Mouse (Mus musculus): ENCODE data around the gene Psmg4. TPM values are rescaled to one million over a fixed set of nuclear protein-coding genes. Genes with fewer than 3 reads are reported as not detected.

Gene Psmg4
- 121 and 128 TPM in 2 replicates for polyA plus RNA-seq (2015; fragmentation: Nextera tagmentation; extraction: Ambion mirVana)

- peaks cover 13% of the 10 kb centered on the region for H3K36me3 ChIP-seq (ENCODE audit: poor library complexity, severe bottlenecking)
- peak; percentile 96 for ATAC-seq
- H3K4me3 ChIP-seq = peak within 1 kb of the TSS; percentile 66
- H3K4me2 ChIP-seq = peak within 1 kb of the TSS; percentile 71
- 3% methylated on average over 44 of the region's 44 CpGs for WGBS
- no peaks in the 10 kb centered on the region for H3K9me3 ChIP-seq (replicated peaks)
- no peaks in the 10 kb centered on the region for H3K27me3 ChIP-seq
- peak within 1 kb of the TSS; percentile 76 for H3K9ac ChIP-seq
- peak within 1 kb of the TSS; percentile 88 for H3K27ac ChIP-seq
- H3K4me1 ChIP-seq = peaks cover 17% of the 10 kb centered on the region
Observed at GRCm38 (mm10) chr13:34162491-34163303, at the start of gene Psmg4. TSS of gene Psmg4 (plus strand) at chr13:34162964.

- Histone ChIP-seq H3K36me3 (ENCODE audit: poor library complexity, severe bottlenecking) (peaks cover 3% of the 10 kb centered on the region; the same call in 1 of the 2 replicates), H3K9me3 (replicated peaks) (no peaks in the 10 kb centered on the region), H3K27me3 (no peaks in the 10 kb centered on the region), H3K27ac (no peak overlapping the region), H3K9ac (no peak overlapping the region), H3K4me1 (0 out of 2 replicates have a peak, but pooled peaks cover 4% of the 10 kb centered on the region), H3K4me3 (no peak overlapping the region), H3K4me2 (no peak overlapping the region)
- no peak for ATAC-seq
- WGBS = 91% methylated on average over 3 of the region's 3 CpGs
Observed at GRCm38 (mm10) chr13:34113086-34113485, 49.7 kb upstream of the Psmg4 start.

GRCm38 (mm10) chr13:34114654-34115053, 48.1 kb upstream of the Psmg4 start:
- no peaks in the 10 kb centered on the region for H3K27me3 ChIP-seq
- WGBS = 92% methylated on average over 4 of the region's 4 CpGs
- H3K4me2 ChIP-seq = no peak overlapping the region
- no peak overlapping the region for H3K27ac ChIP-seq
- peaks cover 3% of the 10 kb centered on the region; the same call in 1 of the 2 replicates for H3K36me3 ChIP-seq (ENCODE audit: poor library complexity, severe bottlenecking)
- 0 out of 2 replicates have a peak, but pooled peaks cover 2% of the 10 kb centered on the region for H3K4me1 ChIP-seq
- no peak overlapping the region for H3K9ac ChIP-seq
- ATAC-seq = no peak
- H3K4me3 ChIP-seq = no peak overlapping the region
- no peaks in the 10 kb centered on the region for H3K9me3 ChIP-seq (replicated peaks)

GRCm38 (mm10) chr13:34116508-34116907, 46.3 kb upstream of the Psmg4 start:
- no peaks in the 10 kb centered on the region for H3K4me1 ChIP-seq
- H3K4me3 ChIP-seq = no peak overlapping the region
- H3K27ac ChIP-seq = no peak overlapping the region
- H3K9me3 ChIP-seq (replicated peaks) = no peaks in the 10 kb centered on the region
- no peak for ATAC-seq
- 89% methylated on average over 6 of the region's 6 CpGs for WGBS
- no peak overlapping the region for H3K9ac ChIP-seq
- H3K27me3 ChIP-seq = no peaks in the 10 kb centered on the region
- H3K4me2 ChIP-seq = no peak overlapping the region
- H3K36me3 ChIP-seq (ENCODE audit: poor library complexity, severe bottlenecking) = peaks cover 15% of the 10 kb centered on the region

GRCm38 (mm10) chr13:34118816-34119215, 43.9 kb upstream of the Psmg4 start:
- Histone ChIP-seq H3K36me3 (ENCODE audit: poor library complexity, severe bottlenecking) (peaks cover 34% of the 10 kb centered on the region), H3K9ac (no peak overlapping the region), H3K27me3 (no peaks in the 10 kb centered on the region), H3K27ac (no peak overlapping the region), H3K4me2 (no peak overlapping the region), H3K9me3 (replicated peaks) (no peaks in the 10 kb centered on the region), H3K4me3 (no peak overlapping the region), H3K4me1 (peaks cover 15% of the 10 kb centered on the region)
- ATAC-seq = no peak
- WGBS = 81% methylated on average over 4 of the region's 4 CpGs

- Histone ChIP-seq H3K27ac (no peak overlapping the region), H3K9ac (no peak overlapping the region), H3K27me3 (no peaks in the 10 kb centered on the region), H3K4me2 (no peak overlapping the region), H3K36me3 (ENCODE audit: poor library complexity, severe bottlenecking) (peaks cover 40% of the 10 kb centered on the region), H3K9me3 (replicated peaks) (no peaks in the 10 kb centered on the region), H3K4me3 (no peak overlapping the region), H3K4me1 (peaks cover 21% of the 10 kb centered on the region)
- ATAC-seq = no peak
- WGBS = 84% methylated on average over 4 of the region's 4 CpGs
Observed at GRCm38 (mm10) chr13:34119406-34119805, 43.4 kb upstream of the Psmg4 start.

- H3K9me3 ChIP-seq (replicated peaks) = no peaks in the 10 kb centered on the region
- no peak overlapping the region for H3K4me2 ChIP-seq
- H3K27ac ChIP-seq = no peak overlapping the region
- no peaks in the 10 kb centered on the region for H3K27me3 ChIP-seq
- no peak overlapping the region for H3K9ac ChIP-seq
- H3K4me1 ChIP-seq = peaks cover 33% of the 10 kb centered on the region
- no peak for ATAC-seq
- H3K36me3 ChIP-seq (ENCODE audit: poor library complexity, severe bottlenecking) = peaks cover 51% of the 10 kb centered on the region
- H3K4me3 ChIP-seq = no peak overlapping the region
- 100% methylated on average over 2 of the region's 2 CpGs for WGBS
Observed at GRCm38 (mm10) chr13:34120536-34120935, 42.2 kb upstream of the Psmg4 start.

GRCm38 (mm10) chr13:34125711-34126110, 37.1 kb upstream of the Psmg4 start:
- peaks cover 70% of the 10 kb centered on the region for H3K36me3 ChIP-seq (ENCODE audit: poor library complexity, severe bottlenecking)
- H3K27ac ChIP-seq = no peak overlapping the region
- peak overlapping the region; percentile 68 for H3K9ac ChIP-seq
- ATAC-seq = no peak
- H3K4me2 ChIP-seq = peak overlapping the region; percentile 91
- whole genome bisulfite sequencing = 61% methylated on average over 4 of the region's 4 CpGs
- no peaks in the 10 kb centered on the region for H3K9me3 ChIP-seq (replicated peaks)
- H3K27me3 ChIP-seq = no peaks in the 10 kb centered on the region
- H3K4me1 ChIP-seq = peaks cover 51% of the 10 kb centered on the region
- H3K4me3 ChIP-seq = peak overlapping the region; percentile 48

GRCm38 (mm10) chr13:34128276-34129114, 34.3 kb upstream of the Psmg4 start:
- 30% methylated on average over 9 of the region's 9 CpGs for WGBS
- Histone ChIP-seq H3K4me2 (peak overlapping the region; percentile 83), H3K4me3 (peak overlapping the region; percentile 85), H3K9ac (peak overlapping the region; percentile 99), H3K36me3 (ENCODE audit: poor library complexity, severe bottlenecking) (peaks cover 43% of the 10 kb centered on the region), H3K4me1 (peaks cover 55% of the 10 kb centered on the region), H3K27ac (peak overlapping the region; percentile 100), H3K9me3 (replicated peaks) (no peaks in the 10 kb centered on the region), H3K27me3 (no peaks in the 10 kb centered on the region)
- ATAC-seq = no peak

- H3K27me3 ChIP-seq = no peaks in the 10 kb centered on the region
- peak overlapping the region; percentile 100 for H3K27ac ChIP-seq
- peaks cover 32% of the 10 kb centered on the region for H3K36me3 ChIP-seq (ENCODE audit: poor library complexity, severe bottlenecking)
- peaks cover 55% of the 10 kb centered on the region for H3K4me1 ChIP-seq
- peak overlapping the region; percentile 85 for H3K4me3 ChIP-seq
- peak overlapping the region; percentile 99 for H3K9ac ChIP-seq
- H3K4me2 ChIP-seq = peak overlapping the region; percentile 83
- under 1% methylated on average over 31 of the region's 31 CpGs for WGBS
- ATAC-seq = peak; percentile 9; the same call in 1 of the 2 replicates
- no peaks in the 10 kb centered on the region for H3K9me3 ChIP-seq (replicated peaks)
Observed at GRCm38 (mm10) chr13:34129485-34130225, 33.1 kb upstream of the Psmg4 start.

- Histone ChIP-seq H3K9me3 (replicated peaks) (no peaks in the 10 kb centered on the region), H3K27me3 (no peaks in the 10 kb centered on the region), H3K4me3 (peak within 1 kb of the TSS; percentile 85), H3K36me3 (ENCODE audit: poor library complexity, severe bottlenecking) (peaks cover 25% of the 10 kb centered on the region), H3K9ac (peak within 1 kb of the TSS; percentile 99), H3K4me2 (peak within 1 kb of the TSS; percentile 83), H3K27ac (peak within 1 kb of the TSS; percentile 100), H3K4me1 (peaks cover 55% of the 10 kb centered on the region)
- peak; percentile 92 for ATAC-seq
- under 1% methylated on average over 26 of the region's 26 CpGs for WGBS
Observed at GRCm38 (mm10) chr13:34130226-34130731, 32.5 kb upstream of the Psmg4 start, which contains the start of gene Tubb2b. TSS of gene Tubb2b (minus strand) at chr13:34130466.

All from forebrain, embryonic 13.5 days (tissue).